Mouse (Mus musculus) spleen, postnatal 4 days (tissue): Measurements from ENCODE around the gene Tedc2.
A peak's percentile ranks its signal among the peaks of the same experiment; 100 is the strongest.

Source experiments
- DNase-seq, 2 experiments: peaks; one replicate each; pipeline ENCODE4 v3.0.0; 2022; ENCODE audit warnings: low spot score in 2 of 2

Tedc2 gene

GRCm38 (mm10) chr17:24212441-24213018 lies 8.1 kb downstream of the Tedc2 start:
- DNase-seq: no peak

- no peak for DNase-seq
These were observed 8.8 kb downstream of the Tedc2 start for GRCm38 (mm10) chr17:24211631-24212440.

- no peak for DNase-seq
These were observed 10.1 kb downstream of the Tedc2 start for GRCm38 (mm10) chr17:24210591-24210990.

GRCm38 (mm10) chr17:24209916-24210240 lies 10.8 kb downstream of the Tedc2 start:
- DNase-seq: no peak

- DNase-seq: peak; percentile 85 to 90
These were observed 11.4 kb downstream of the Tedc2 start, which contains the start of gene Ntn3 for GRCm38 (mm10) chr17:24209043-24209915. Gene Ntn3, minus strand, starts transcription at chr17:24209531.

GRCm38 (mm10) chr17:24208641-24209042 lies 12.0 kb downstream of the Tedc2 start:
- DNase-seq: no peak

GRCm38 (mm10) chr17:24207768-24208640 lies 12.6 kb downstream of the Tedc2 start:
- peak in 1 of 2 experiments; percentile 70 for DNase-seq

GRCm38 (mm10) chr17:24206451-24207351 lies 13.9 kb downstream of the Tedc2 start:
- peak; percentile 79 to 88 for DNase-seq

- peak in 1 of 2 experiments; percentile 82 for DNase-seq
These were observed 14.7 kb downstream of the Tedc2 start for GRCm38 (mm10) chr17:24205908-24206361.

GRCm38 (mm10) chr17:24205284-24205888 lies 15.3 kb downstream of the Tedc2 start, which contains the start of gene Tbc1d24:
Gene Tbc1d24, minus strand, starts transcription at chr17:24205562.
- peak; percentile 90 to 94 for DNase-seq

GRCm38 (mm10) chr17:24204846-24205245 lies 15.8 kb downstream of the Tedc2 start:
- no peak for DNase-seq

- DNase-seq: no peak
These were observed 16.8 kb downstream of the Tedc2 start for GRCm38 (mm10) chr17:24203611-24204534.

GRCm38 (mm10) chr17:24203068-24203467 lies 17.6 kb downstream of the Tedc2 start:
- DNase-seq: peak; percentile 68 to 73

GRCm38 (mm10) chr17:24201092-24201491 lies 19.6 kb downstream of the Tedc2 start:
- no peak for DNase-seq

GRCm38 (mm10) chr17:24199741-24200140 lies 20.9 kb downstream of the Tedc2 start:
- no peak for DNase-seq

- no peak for DNase-seq
These were observed 21.4 kb downstream of the Tedc2 start for GRCm38 (mm10) chr17:24199252-24199651.

- DNase-seq: no peak
These were observed 23.4 kb downstream of the Tedc2 start for GRCm38 (mm10) chr17:24197032-24197824.

GRCm38 (mm10) chr17:24195349-24195748 lies 25.3 kb downstream of the Tedc2 start:
- no peak for DNase-seq
